15 mouse cellular contexts compared by ENCODE assay signal in the genomic region with DNA sequence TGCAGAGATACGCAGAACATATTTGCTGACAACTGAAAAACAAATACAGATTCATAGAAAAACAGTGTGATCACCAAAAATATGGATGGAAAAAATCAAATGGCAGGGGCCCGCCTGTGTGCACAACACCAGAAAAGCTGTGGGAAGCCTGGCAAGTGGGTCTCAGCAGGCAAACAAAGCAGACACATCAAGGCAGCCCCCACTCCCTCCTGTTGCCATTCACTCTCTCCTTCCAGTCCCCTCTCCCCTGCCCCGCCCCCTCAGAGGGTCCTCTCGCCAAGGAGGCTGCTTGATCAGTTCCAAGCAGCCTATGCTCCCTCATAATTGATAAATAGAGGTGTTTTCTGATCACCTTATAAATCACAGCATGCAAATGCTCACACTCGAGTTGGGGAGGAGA.
DNase-seq lines count a peak whose midpoint lies in the region; ATAC-seq lines count a peak whose summit lies in the region.
"Had no signal": no experiment of that assay in that cellular context is flagged by ENCODE, and none has a peak within 500 bp of the region (broad histone marks: within the 10 kb centered on the region; RNA-seq: fewer than 3 reads in every experiment).

No protein-coding gene starts in this region.

- H3K27ac ChIP-seq in forebrain, embryonic 15.5 days (replicated peaks) = peak overlapping the region; percentile 86
- peak overlapping the region; percentile 71 for H3K27ac ChIP-seq in neural tube, embryonic 13.5 days (replicated peaks)
- H3K27ac ChIP-seq: kidney, postnatal 0 days; limb, embryonic 10.5 days had no signal

- H3K4me3 ChIP-seq in forebrain, embryonic 15.5 days = no peak overlapping the region
- H3K4me3 ChIP-seq in neural tube, embryonic 13.5 days = no peak overlapping the region
- H3K4me3 ChIP-seq: limb, embryonic 10.5 days had no signal

- no peaks in the 10 kb centered on the region for H3K9me3 ChIP-seq in forebrain, embryonic 15.5 days
- no peaks in the 10 kb centered on the region for H3K9me3 ChIP-seq in neural tube, embryonic 13.5 days
- H3K9me3 ChIP-seq: limb, embryonic 10.5 days had no signal

- H3K36me3 ChIP-seq in forebrain, embryonic 15.5 days = no peaks in the 10 kb centered on the region
- no peaks in the 10 kb centered on the region for H3K36me3 ChIP-seq in neural tube, embryonic 13.5 days
- H3K36me3 ChIP-seq: limb, embryonic 10.5 days had no signal

- peaks cover 50% of the 10 kb centered on the region for H3K4me1 ChIP-seq in forebrain, embryonic 15.5 days
- peaks cover 45% of the 10 kb centered on the region for H3K4me1 ChIP-seq in neural tube, embryonic 13.5 days (replicated peaks)

- no peak overlapping the region for H3K9ac ChIP-seq in forebrain, embryonic 15.5 days (replicated peaks)
- 0 out of 2 replicates have a peak overlapping the region, but pooled peaks have one; percentile 41 for H3K9ac ChIP-seq in neural tube, embryonic 13.5 days

- ATAC-seq in forebrain, embryonic 15.5 days (replicated peaks) = peak; percentile 69
- ATAC-seq in neural tube, embryonic 13.5 days (ENCODE audit: low read depth) = no peak

- WGBS in forebrain, embryonic 15.5 days = 12% methylated on average over 5 of the region's 5 CpGs
- WGBS in neural tube, embryonic 13.5 days = 26% methylated on average over 5 of the region's 5 CpGs

- H3K27me3 ChIP-seq in forebrain, embryonic 15.5 days = no peaks in the 10 kb centered on the region
- H3K27me3 ChIP-seq in neural tube, embryonic 13.5 days = no peaks in the 10 kb centered on the region

- no peak overlapping the region for H3K4me2 ChIP-seq in forebrain, embryonic 15.5 days (replicated peaks)
- H3K4me2 ChIP-seq in neural tube, embryonic 13.5 days = no peak overlapping the region

- peak; percentile 46 for DNase-seq in layer of hippocampus, adult 11-12 months (ENCODE audit: low spot score)
- DNase-seq in layer of hippocampus, postnatal 25 days (ENCODE audit: extremely low spot score in 1 of 2, low spot score in 1 of 2) = no peak
- DNase-seq in layer of hippocampus, postnatal 10 days (ENCODE audit: low spot score in 2 of 2) = peak; percentile 46 to 64
- no peak for DNase-seq in adipocyte (ENCODE audit: low spot score)
- DNase-seq in thymus, postnatal 0 days (ENCODE audit: low spot score) = no peak
- no peak for DNase-seq in adrenal gland, postnatal 14 days
- DNase-seq: cerebellum, adult 9-10 months; heart, adult 11 months; heart, postnatal 4 days; lung, postnatal 4 days; thymus, adult 18-20 months had no signal

Comparison
In these comparisons a context has a peak if more than half of its experiments do, and no peak if none do; other contexts are left out.
1. DNase-seq: peak in layer of hippocampus, adult 11-12 months (single experiment) and layer of hippocampus, postnatal 10 days (2 of 2); none in layer of hippocampus, postnatal 25 days (0 of 2), adipocyte (single experiment), thymus, postnatal 0 days (single experiment) and adrenal gland, postnatal 14 days (single experiment).